Mouse (Mus musculus) liver, adult 2 months (tissue): Measurements from ENCODE around the gene Krtap10-10.

ENCODE experiments used
- CTCF ChIP-seq: fragments of 200-500 bp; IDR thresholded peaks from 2 replicates; pipeline ENCODE4 v1.5.1; 2011; ENCODE audit warnings: low read depth, low read length, control low read depth
- POLR2A ChIP-seq: fragments of 200-500 bp; IDR thresholded peaks from 2 replicates; pipeline ENCODE4 v1.6.1; 2011; ENCODE audit warnings: low read length, control low read depth; ENCODE audit not compliant: insufficient read depth; ENCODE audit errors: extremely low read depth

DNA sequence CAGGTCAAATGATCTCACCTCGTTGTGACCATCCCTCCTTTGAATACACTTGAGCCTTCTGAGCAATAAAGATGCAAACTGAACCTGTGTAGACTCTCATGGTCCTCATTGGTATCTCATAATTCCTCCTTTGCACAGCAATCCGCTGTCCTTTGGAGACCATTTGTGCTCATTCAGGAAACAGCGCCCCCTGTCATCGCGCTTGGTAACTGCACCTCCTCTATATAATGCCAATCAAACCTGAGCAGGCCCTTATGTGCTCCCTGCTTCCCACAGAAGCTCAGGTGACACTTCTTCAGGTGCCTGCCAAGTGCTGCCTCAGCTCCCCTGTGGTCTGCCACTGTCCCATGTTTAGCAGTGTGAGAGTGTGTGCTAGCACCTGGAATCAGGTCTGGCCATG, 20.2 kb upstream of the Krtap10-10 start:
- peak; percentile 63 for TF ChIP-seq CTCF
- TF ChIP-seq POLR2A = no peak
